Mouse (Mus musculus): ENCODE results near the gene Sox4. TPM values are rescaled to one million over a fixed set of nuclear protein-coding genes. Genes with fewer than 3 reads are reported as not detected.

The Sox4 gene
- total and polyA plus RNA-seq, 3 experiments: not detected

GRCm38 (mm10) chr13:28913656-28914055 lies 39.9 kb downstream of the Sox4 start (continued):
- no peak for TF ChIP-seq GATA1 (IDR thresholded peaks at IDR 0.05; ENCODE audit: low read depth, low read length)
- TF ChIP-seq POLR2AphosphoS5 (IDR thresholded peaks at IDR 0.05; ENCODE audit: borderline replicate concordance, low read depth, low read length): no peak
- TF ChIP-seq MAZ (IDR thresholded peaks at IDR 0.05; ENCODE audit: low read depth, low read length): no peak
- TF ChIP-seq ETS1 (IDR thresholded peaks at IDR 0.05; ENCODE audit: low read depth, low read length): no peak

- DNase-seq (ENCODE audit: low read depth, low spot score): no peak
- H3K4me1 ChIP-seq (ENCODE audit: control insufficient read depth in 1 of 2, insufficient read depth in 2 of 2, low read length in 2 of 2): no peaks in the 10 kb centered on the region
- H3K4me3 ChIP-seq (ENCODE audit: control insufficient read depth in 1 of 2, insufficient read depth in 1 of 2, low read depth in 2 of 2, low read length in 2 of 2): no peak overlapping the region
- H3K27me3 ChIP-seq (ENCODE audit: control insufficient read depth in 1 of 2, insufficient read depth in 2 of 2, low read length in 2 of 2): no peaks in the 10 kb centered on the region
- no peaks in the 10 kb centered on the region for H3K36me3 ChIP-seq (ENCODE audit: control insufficient read depth in 1 of 2, insufficient read depth in 2 of 2, low read length in 2 of 2)
- H3K9ac ChIP-seq (ENCODE audit: control insufficient read depth, low read depth, low read length, poor library complexity, severe bottlenecking): no peak overlapping the region
- TF ChIP-seq GATA1 (IDR thresholded peaks at IDR 0.05; ENCODE audit: low read depth, low read length) (no peak), UBTF (IDR thresholded peaks at IDR 0.05; ENCODE audit: borderline replicate concordance, insufficient read depth, low read depth, low read length) (no peak), TAL1 (IDR thresholded peaks at IDR 0.05; ENCODE audit: low read length) (no peak), TBP (IDR thresholded peaks at IDR 0.05; ENCODE audit: low read depth, low read length) (no peak), MXI1 (IDR thresholded peaks at IDR 0.05; ENCODE audit: low read depth, low read length) (no peak), RCOR1 (IDR thresholded peaks at IDR 0.05; ENCODE audit: low read depth, low read length) (no peak), MYB (IDR thresholded peaks at IDR 0.05; ENCODE audit: low read depth, low read length) (no peak), NRF1 (IDR thresholded peaks at IDR 0.05; ENCODE audit: insufficient read depth, low read depth, low read length, poor library complexity, severe bottlenecking) (no peak), ETS1 (IDR thresholded peaks at IDR 0.05; ENCODE audit: low read depth, low read length) (no peak)
- no peak overlapping the region for H3K27ac ChIP-seq (ENCODE audit: control insufficient read depth, low read depth, low read length)
- no peaks in the 10 kb centered on the region for H3K9me3 ChIP-seq (replicated peaks; ENCODE audit: insufficient read depth, low read length)
- H3K79me2 ChIP-seq (ENCODE audit: control insufficient read depth, insufficient read depth, low read length, poor library complexity): no peaks in the 10 kb centered on the region
These were observed 46.5 kb downstream of the Sox4 start for GRCm38 (mm10) chr13:28906981-28907380.
